Mouse (Mus musculus) kidney, adult 18-20 months (tissue): ENCODE measurements around the gene Selenoh.

Source experiments
- DNase-seq: peaks from one replicate; pipeline ENCODE4 v3.0.0; 2021

Gene Selenoh

DNA sequence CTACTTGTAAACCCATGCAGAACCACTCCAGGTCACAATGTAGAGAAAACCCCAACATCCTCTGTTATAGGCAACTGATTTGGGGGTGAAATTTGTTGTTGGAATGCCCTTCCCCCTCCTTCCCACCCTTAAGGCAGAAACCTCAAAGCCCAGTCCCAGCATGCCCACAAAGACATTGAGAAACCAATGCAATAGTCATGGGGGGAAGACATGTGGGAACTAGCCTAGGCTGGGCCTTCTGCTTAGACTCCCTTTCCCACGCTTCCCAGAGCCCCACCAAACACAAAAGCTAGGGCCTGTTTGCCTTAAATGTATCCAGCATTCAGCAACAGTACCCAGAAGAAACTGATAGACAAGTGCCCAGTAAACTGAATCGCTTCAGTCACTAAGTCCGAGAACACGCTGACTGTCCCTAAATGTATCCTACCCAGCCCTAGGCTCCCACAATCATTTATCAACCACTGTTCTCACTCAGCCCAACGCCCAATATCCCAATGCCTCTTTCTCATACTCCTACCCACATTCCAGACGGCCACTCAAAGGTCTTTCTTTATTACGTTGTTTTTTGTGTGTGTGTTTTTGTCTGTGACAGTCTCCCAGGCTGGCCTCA is 44.1 kb downstream of the Selenoh start:
- DNase-seq = no peak

DNA sequence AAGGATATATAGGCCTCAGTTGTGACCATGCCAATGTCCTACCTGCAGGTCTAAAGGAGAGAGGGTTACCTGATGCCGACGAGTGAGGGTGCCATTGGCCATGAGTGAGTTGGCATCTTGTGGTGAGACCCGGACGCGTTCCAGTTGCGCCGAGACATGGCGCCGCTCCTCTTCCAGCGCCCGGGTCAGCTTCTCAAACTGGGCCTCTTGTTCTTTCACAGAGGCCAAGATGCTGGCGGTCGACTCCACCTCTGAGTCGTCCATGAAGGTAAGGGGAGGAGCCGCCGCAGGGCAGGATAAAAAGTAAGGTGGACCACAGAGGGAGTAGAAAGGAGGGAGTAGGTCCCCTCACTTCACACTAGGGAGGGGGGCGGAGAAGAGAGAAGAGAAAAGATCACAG is 46.4 kb downstream of the Selenoh start:
- DNase-seq = no peak

DNA sequence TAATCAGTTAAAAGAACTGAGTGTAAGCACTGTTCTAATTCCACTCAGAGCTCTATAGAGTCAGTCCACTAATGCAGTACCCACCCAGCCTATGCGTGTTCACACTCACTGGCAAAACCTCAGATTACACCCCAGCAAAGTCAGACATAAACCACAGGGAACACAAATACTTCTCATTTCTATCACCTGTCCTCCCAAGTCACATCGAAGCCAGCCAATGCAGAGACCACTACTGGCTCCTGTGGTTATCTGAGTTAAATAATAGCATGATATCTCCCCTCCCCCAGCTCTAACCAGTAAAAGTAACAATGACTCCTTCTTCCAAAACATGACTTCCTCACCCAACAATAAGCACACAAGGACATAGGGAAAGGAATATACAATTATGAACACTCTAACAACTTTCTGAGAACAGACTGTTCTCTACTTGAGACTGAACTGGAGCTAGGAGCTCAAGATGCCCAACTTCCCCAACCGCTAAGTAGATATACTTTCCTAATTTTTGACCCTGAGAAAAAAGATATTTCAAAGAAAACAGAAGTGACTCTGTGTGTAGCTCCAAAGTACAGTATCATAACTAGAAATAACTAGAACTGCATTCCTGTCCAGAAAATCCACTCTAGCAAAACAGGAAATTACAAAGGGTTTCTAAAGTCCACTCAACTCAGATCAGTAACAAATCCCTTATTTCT is 47.0 kb downstream of the Selenoh start:
- DNase-seq = no peak

DNA sequence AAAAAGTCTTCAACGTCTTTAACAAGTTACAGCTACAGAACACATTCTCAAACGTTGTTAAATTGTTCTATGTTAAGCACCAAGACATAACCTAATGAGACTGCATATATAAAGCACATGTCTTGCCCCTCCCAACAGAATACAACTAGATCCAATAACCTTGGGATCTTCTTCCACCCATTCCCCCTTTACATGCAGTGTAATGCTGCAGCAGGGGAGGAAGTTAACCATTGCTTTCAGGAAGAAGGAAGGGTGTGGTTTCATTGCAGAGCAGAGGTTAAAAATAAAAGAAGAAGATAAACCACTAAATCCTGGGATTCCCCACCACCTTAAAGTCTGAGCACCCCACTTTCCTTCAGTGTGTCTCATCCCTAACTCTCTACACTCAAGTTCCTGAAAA is 47.9 kb downstream of the Selenoh start:
- DNase-seq = no peak

DNA sequence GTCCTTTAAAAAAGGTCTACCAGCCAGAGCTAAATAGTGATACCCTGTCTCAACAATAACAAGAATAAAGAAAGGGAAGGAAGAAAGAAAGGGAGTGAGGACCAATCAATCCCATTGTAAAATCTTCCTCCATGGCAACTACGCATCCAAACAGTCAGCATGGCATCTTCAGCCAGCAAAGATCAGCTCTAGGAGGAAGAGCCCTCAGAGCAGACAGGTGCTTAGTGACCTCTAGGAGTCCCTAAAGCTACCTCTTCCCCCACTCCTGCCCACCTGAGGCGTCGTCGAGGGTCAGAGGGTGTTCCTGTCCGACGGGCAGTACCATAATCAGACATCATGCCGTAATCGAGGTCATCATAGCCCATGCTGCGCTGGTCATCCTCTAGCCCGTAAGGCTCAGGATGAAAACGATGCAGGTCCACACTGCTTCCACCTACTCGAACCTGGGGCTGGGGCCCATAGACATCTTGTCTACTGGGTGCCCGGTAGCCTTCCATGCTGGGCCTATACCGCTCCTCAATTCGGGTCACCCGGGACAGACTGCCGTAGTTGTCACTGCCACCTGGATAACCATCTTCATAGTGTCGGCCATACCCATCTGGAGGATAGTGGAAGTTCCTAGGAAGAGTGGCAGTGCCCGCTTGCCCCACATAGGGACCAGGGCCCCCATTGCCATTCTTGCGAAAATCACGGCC is 50.8 kb downstream of the Selenoh start:
- DNase-seq = no peak
